Mouse (Mus musculus) common myeloid progenitor, adult 5-6 weeks (primary cell): ENCODE results near the gene Mark1. TPM values are rescaled to one million over a fixed set of nuclear protein-coding genes. Genes with fewer than 3 reads are reported as not detected.

ENCODE experiments used
- ATAC-seq: replicated peaks from 2 replicates; pipeline ENCODE4 v1.8.0; 2016; ENCODE audit warnings: low read depth, mild to moderate bottlenecking, moderate TSS enrichment, inconsistent platforms; ENCODE audit not compliant: poor library complexity, severe bottlenecking
- total RNA-seq: library from RNA; stranded (forward); fragments of 200-1000, 187-1606 nt; gene quantifications from 2 replicates; pipeline ENCODE4 v1.2.3, GENCODE M21; 2017

Mark1 gene
- total RNA-seq, 1 experiment from 2014 or later = not detected

GRCm38 (mm10) chr1:184861551-184861950, 137.8 kb downstream of the Mark1 start:
- ATAC-seq = no peak

- no peak for ATAC-seq
Measured at GRCm38 (mm10) chr1:184860276-184860675, 139.1 kb downstream of the Mark1 start.

GRCm38 (mm10) chr1:184858253-184858652, 141.1 kb downstream of the Mark1 start:
- ATAC-seq = no peak

- no peak for ATAC-seq
Measured at GRCm38 (mm10) chr1:184857216-184857615, 142.2 kb downstream of the Mark1 start.

GRCm38 (mm10) chr1:184853922-184854321, 145.4 kb downstream of the Mark1 start:
- ATAC-seq = peak; percentile 19

- ATAC-seq = peak; percentile 71
Measured at GRCm38 (mm10) chr1:184853339-184853738, 146.0 kb downstream of the Mark1 start.

GRCm38 (mm10) chr1:184851741-184852618, 147.4 kb downstream of the Mark1 start:
- peak; percentile 92 for ATAC-seq

GRCm38 (mm10) chr1:184851166-184851565, 148.2 kb downstream of the Mark1 start:
- ATAC-seq = no peak

GRCm38 (mm10) chr1:184846973-184847372, 152.4 kb downstream of the Mark1 start:
- ATAC-seq = no peak

Other genes starting within 250 kb of the Mark1 start
- gene Marc1, start 188.3 kb downstream of the Mark1 start, total RNA-seq = not detected in 2 replicates
- gene Marc2, start 153.1 kb downstream of the Mark1 start, total RNA-seq = 63.2 and 74.7 TPM in 2 replicates
- not detected in 2 replicates for gene C130074G19Rik, start 116.4 kb downstream of the Mark1 start, total RNA-seq
- gene Rab3gap2, start 204.5 kb upstream of the Mark1 start, total RNA-seq = 43.5 and 50.6 TPM in 2 replicates